Mouse (Mus musculus) MEL (cell line): ENCODE measurements around the gene Ubox5. TPM values are rescaled to one million over a fixed set of nuclear protein-coding genes. Genes with fewer than 3 reads are reported as not detected.

Source experiments
- DNase-seq: peaks from one replicate; pipeline ENCODE4 v3.0.0; 2011; ENCODE audit warnings: low read depth, low spot score
- H3K27ac ChIP-seq: 2 replicates; pipeline ENCODE4 v1.5.1; 2012; ENCODE audit warnings: low read depth, mild to moderate bottlenecking, control low read depth, low read length, moderate library complexity; ENCODE audit not compliant: control insufficient read depth
- H3K27me3 ChIP-seq, 2 experiments: fragments of 150-350 bp in 1 of 2; sonication (generic) in 1 of 2; 2 replicates each; pipeline ENCODE4 v1.6.1; 2012; ENCODE audit warnings: low read length in 2 of 2, mild to moderate bottlenecking in 2 of 2, improper control_type of control experiment in 1 of 2, moderate library complexity in 1 of 2; ENCODE audit not compliant: insufficient read depth in 2 of 2, control insufficient read depth in 1 of 2
- H3K36me3 ChIP-seq, 2 experiments: 2 replicates each; pipeline ENCODE4 v1.6.1; 2012 to 2014; ENCODE audit warnings: low read length in 2 of 2, improper control_type of control experiment in 1 of 2, inconsistent platforms in 1 of 2, mild to moderate bottlenecking in 1 of 2; ENCODE audit not compliant: insufficient read depth in 2 of 2, control insufficient read depth in 1 of 2
- H3K4me1 ChIP-seq, 2 experiments: fragments of 150-350 bp in 1 of 2; sonication (generic) in 1 of 2; 2 replicates each; pipeline ENCODE4 v1.6.1; 2012; ENCODE audit warnings: low read length in 2 of 2, improper control_type of control experiment in 1 of 2, mild to moderate bottlenecking in 1 of 2; ENCODE audit not compliant: insufficient read depth in 2 of 2, control insufficient read depth in 1 of 2
- H3K4me3 ChIP-seq, 2 experiments: fragments of 150-350 bp in 1 of 2; sonication (generic) in 1 of 2; 2 replicates each; pipeline ENCODE4 v1.5.1; 2012; ENCODE audit warnings: low read depth in 2 of 2, low read length in 2 of 2, mild to moderate bottlenecking in 2 of 2, moderate library complexity in 2 of 2, control low read depth in 1 of 2, improper control_type of control experiment in 1 of 2; ENCODE audit not compliant: control insufficient read depth in 1 of 2, insufficient read depth in 1 of 2
- H3K79me2 ChIP-seq: 2 replicates; pipeline ENCODE4 v1.6.1; 2012; ENCODE audit warnings: mild to moderate bottlenecking, low read length, moderate library complexity; ENCODE audit not compliant: control insufficient read depth, poor library complexity, insufficient read depth
- H3K9ac ChIP-seq: 2 replicates; pipeline ENCODE4 v1.6.1; 2012; ENCODE audit warnings: low read depth, mild to moderate bottlenecking, control low read depth, low read length, moderate library complexity; ENCODE audit not compliant: control insufficient read depth, poor library complexity, severe bottlenecking
- H3K9me3 ChIP-seq: fragments of 150-350 bp; sonication (generic); replicated peaks from 2 replicates; pipeline ENCODE4 v1.6.1; 2012; ENCODE audit warnings: mild to moderate bottlenecking, low read length, improper control_type of control experiment, moderate library complexity; ENCODE audit not compliant: insufficient read depth
- BHLHE40 ChIP-seq: IDR thresholded peaks from 2 replicates; pipeline ENCODE4 v1.6.1; 2012; ENCODE audit warnings: low read depth, mild to moderate bottlenecking, inconsistent platforms, low read length, improper control_type of control experiment, borderline replicate concordance
- CHD1 ChIP-seq: IDR thresholded peaks from 2 replicates; pipeline ENCODE4 v1.6.1; 2012; ENCODE audit warnings: low read depth, mild to moderate bottlenecking, inconsistent platforms, low read length, improper control_type of control experiment
- CHD2 ChIP-seq: IDR thresholded peaks from 2 replicates; pipeline ENCODE4 v1.6.1; 2011; ENCODE audit warnings: low read length, improper control_type of control experiment
- E2F4 ChIP-seq: IDR thresholded peaks from 2 replicates; pipeline ENCODE4 v1.6.1; 2011; ENCODE audit warnings: low read depth, low read length, improper control_type of control experiment, borderline replicate concordance
- ELF1 ChIP-seq: IDR thresholded peaks from 2 replicates; pipeline ENCODE4 v1.6.1; 2014; ENCODE audit warnings: low read depth, mild to moderate bottlenecking, inconsistent platforms, low read length, improper control_type of control experiment, moderate library complexity
- ETS1 ChIP-seq: IDR thresholded peaks from 2 replicates; pipeline ENCODE4 v1.6.1; 2012; ENCODE audit warnings: low read depth, mild to moderate bottlenecking, inconsistent platforms, low read length, improper control_type of control experiment, moderate library complexity
- GABPA ChIP-seq: IDR thresholded peaks from 2 replicates; pipeline ENCODE4 v1.6.1; 2012; ENCODE audit warnings: low read depth, mild to moderate bottlenecking, inconsistent platforms, low read length, improper control_type of control experiment, moderate library complexity
- GATA1 ChIP-seq: IDR thresholded peaks from 2 replicates; pipeline ENCODE4 v1.6.1; 2011; ENCODE audit warnings: low read depth, low read length, improper control_type of control experiment
- HCFC1 ChIP-seq: IDR thresholded peaks from 2 replicates; pipeline ENCODE4 v1.6.1; 2012; ENCODE audit warnings: low read depth, mild to moderate bottlenecking, inconsistent platforms, low read length, improper control_type of control experiment, moderate library complexity
- KAT2A ChIP-seq: conservative IDR thresholded peaks from 2 replicates; pipeline ENCODE4 v1.6.1; 2012; ENCODE audit warnings: low read depth, low read length, improper control_type of control experiment, inconsistent platforms
- MAFK ChIP-seq: IDR thresholded peaks from 2 replicates; pipeline ENCODE4 v1.6.1; 2011; ENCODE audit warnings: low read depth, mild to moderate bottlenecking, low read length, improper control_type of control experiment, borderline replicate concordance
- MAX ChIP-seq: IDR thresholded peaks from 2 replicates; pipeline ENCODE4 v1.6.1; 2011; ENCODE audit warnings: low read length, improper control_type of control experiment
- MEF2A ChIP-seq: IDR thresholded peaks from 2 replicates; pipeline ENCODE4 v1.6.1; 2014; ENCODE audit warnings: low read depth, mild to moderate bottlenecking, inconsistent platforms, low read length, improper control_type of control experiment; ENCODE audit not compliant: poor library complexity, insufficient replicate concordance, severe bottlenecking; ENCODE audit errors: extremely low read depth
- MXI1 ChIP-seq: IDR thresholded peaks from 2 replicates; pipeline ENCODE4 v1.6.1; 2011; ENCODE audit warnings: mild to moderate bottlenecking, low read depth, low read length, improper control_type of control experiment
- MYC ChIP-seq: IDR thresholded peaks from 2 replicates; pipeline ENCODE4 v1.6.1; 2011; ENCODE audit warnings: low read depth, mild to moderate bottlenecking, low read length, improper control_type of control experiment, moderate library complexity
- NELFE ChIP-seq: IDR thresholded peaks from 2 replicates; pipeline ENCODE4 v1.6.1; 2011; ENCODE audit warnings: low read depth, low read length, improper control_type of control experiment
- NRF1 ChIP-seq: IDR thresholded peaks from 2 replicates; pipeline ENCODE4 v1.6.1; 2014; ENCODE audit warnings: low read depth, mild to moderate bottlenecking, inconsistent platforms, low read length, improper control_type of control experiment, moderate library complexity; ENCODE audit not compliant: poor library complexity, insufficient read depth, severe bottlenecking
- POLR2A ChIP-seq, 2 experiments: IDR thresholded peaks; 2 replicates each; pipeline ENCODE4 v1.6.1; 2011 to 2012; ENCODE audit warnings: low read length in 2 of 2, mild to moderate bottlenecking in 2 of 2, control low read depth in 1 of 2, improper control_type of control experiment in 1 of 2, low read depth in 1 of 2, moderate library complexity in 1 of 2; ENCODE audit not compliant: control insufficient read depth in 1 of 2, insufficient read depth in 1 of 2, poor library complexity in 1 of 2
- POLR2AphosphoS5 ChIP-seq: IDR thresholded peaks from 2 replicates; pipeline ENCODE4 v1.6.1; 2012; ENCODE audit warnings: low read depth, borderline replicate concordance, mild to moderate bottlenecking, inconsistent platforms, low read length, moderate library complexity, mixed read lengths
- RAD21 ChIP-seq: IDR thresholded peaks from 2 replicates; pipeline ENCODE4 v1.6.1; 2011; ENCODE audit warnings: mild to moderate bottlenecking, low read depth, low read length, improper control_type of control experiment
- RCOR1 ChIP-seq: IDR thresholded peaks from 2 replicates; pipeline ENCODE4 v1.6.1; 2012; ENCODE audit warnings: low read depth, mild to moderate bottlenecking, inconsistent platforms, low read length, improper control_type of control experiment
- SIN3A ChIP-seq: IDR thresholded peaks from 2 replicates; pipeline ENCODE4 v1.6.1; 2012; ENCODE audit warnings: low read length, improper control_type of control experiment, inconsistent platforms
- SMC3 ChIP-seq: IDR thresholded peaks from 2 replicates; pipeline ENCODE4 v1.6.1; 2011; ENCODE audit warnings: low read depth, low read length, improper control_type of control experiment
- TAL1 ChIP-seq: IDR thresholded peaks from 2 replicates; pipeline ENCODE4 v1.6.1; 2012; ENCODE audit warnings: mild to moderate bottlenecking, inconsistent platforms, low read length, moderate library complexity, mixed read lengths
- TBP ChIP-seq: IDR thresholded peaks from 2 replicates; pipeline ENCODE4 v1.8.0; 2011; ENCODE audit warnings: low read depth, low read length, improper control_type of control experiment
- TCF12 ChIP-seq: IDR thresholded peaks from 2 replicates; pipeline ENCODE4 v1.6.1; 2014; ENCODE audit warnings: low read depth, mild to moderate bottlenecking, inconsistent platforms, low read length, improper control_type of control experiment, moderate library complexity
- UBTF ChIP-seq: IDR thresholded peaks from 2 replicates; pipeline ENCODE4 v1.6.1; 2012; ENCODE audit warnings: low read depth, mild to moderate bottlenecking, inconsistent platforms, low read length, improper control_type of control experiment, moderate library complexity, borderline replicate concordance; ENCODE audit not compliant: insufficient read depth
- USF1 ChIP-seq: IDR thresholded peaks from 2 replicates; pipeline ENCODE4 v1.6.1; 2014; ENCODE audit warnings: low read depth, mild to moderate bottlenecking, inconsistent platforms, low read length, improper control_type of control experiment, moderate library complexity
- USF2 ChIP-seq, 2 experiments: IDR thresholded peaks; 2 replicates each; pipeline ENCODE4 v1.6.1; 2011 to 2012; ENCODE audit warnings: improper control_type of control experiment in 2 of 2, low read length in 2 of 2, borderline replicate concordance in 1 of 2, inconsistent platforms in 1 of 2, low read depth in 1 of 2, mild to moderate bottlenecking in 1 of 2; ENCODE audit not compliant: insufficient read depth in 1 of 2
- ZC3H11A ChIP-seq: IDR thresholded peaks from 2 replicates; pipeline ENCODE4 v1.6.1; 2012; ENCODE audit warnings: low read depth, mild to moderate bottlenecking, inconsistent platforms, low read length, improper control_type of control experiment
- ZKSCAN1 ChIP-seq: IDR thresholded peaks from 2 replicates; pipeline ENCODE4 v1.6.1; 2012; ENCODE audit warnings: low read depth, mild to moderate bottlenecking, inconsistent platforms, low read length, improper control_type of control experiment, moderate library complexity
- ZNF384 ChIP-seq: IDR thresholded peaks from 2 replicates; pipeline ENCODE4 v1.6.1; 2012; ENCODE audit warnings: low read depth, mild to moderate bottlenecking, inconsistent platforms, low read length, improper control_type of control experiment
- polyA plus RNA-seq, 2 experiments: library from polyadenylated mRNA; stranded (reverse) in 1 of 2; unstranded in 1 of 2; fragments of >175 nt in 1 of 2; fragments of >200 nt in 1 of 2; gene quantifications; 2 replicates each; pipeline versions ENCODE4 v1.2.1 to v1.2.4; 2012; ENCODE audit warnings: low replicate concordance in 2 of 2, low read depth in 1 of 2; ENCODE audit not compliant: insufficient read length in 2 of 2, insufficient read depth in 1 of 2, missing spikeins in 1 of 2
- total RNA-seq: library from RNA; depleted of rRNA; stranded (reverse); fragments of 300-350 nt; gene quantifications from 2 replicates; pipeline ENCODE4 v1.2.3, GENCODE M21; 2012

Gene Ubox5
- total and polyA plus RNA-seq, 3 experiments: 5.4 to 11.2 TPM; not detected in 1

- TF ChIP-seq RCOR1 (no peak), CHD2 (no peak), UBTF (no peak), NRF1 (no peak), NELFE (no peak), BHLHE40 (peak; percentile 77), MAFK (no peak), ZKSCAN1 (no peak), POLR2A (IDR thresholded peaks at IDR 0.05; ENCODE audit: control insufficient read depth in 1 of 2, insufficient read depth in 1 of 2, low read depth in 1 of 2, low read length in 2 of 2, poor library complexity in 1 of 2) (no peak), ELF1 (no peak), MYC (peak; percentile 61; the same call in 1 of the 2 replicates), ZNF384 (no peak), MEF2A (no peak), GABPA (no peak), CHD1 (no peak), GATA1 (no peak), RAD21 (no peak), TAL1 (no peak), MXI1 (peak; percentile 71), SIN3A (no peak), USF2 (IDR thresholded peaks at IDR 0.05; ENCODE audit: borderline replicate concordance in 1 of 2, insufficient read depth in 1 of 2, low read depth in 1 of 2, low read length in 2 of 2) (no peak), KAT2A (no peak), USF1 (peak; percentile 72; the same call in 1 of the 2 replicates), TCF12 (no peak), POLR2AphosphoS5 (no peak), ZC3H11A (no peak), MAX (peak; percentile 55; the same call in 1 of the 2 replicates), E2F4 (no peak), ETS1 (no peak), TBP (no peak), HCFC1 (no peak), SMC3 (no peak)
- no peaks in the 10 kb centered on the region for H3K27me3 ChIP-seq
- H3K9me3 ChIP-seq: no peaks in the 10 kb centered on the region
- H3K4me3 ChIP-seq: no peak overlapping the region
- H3K36me3 ChIP-seq: 0 out of 4 replicates have a peak, but pooled peaks cover 0 to 2% of the 10 kb centered on the region in 2 experiments
- H3K4me1 ChIP-seq: peaks cover 0 to 10% of the 10 kb centered on the region in 2 experiments; a peak in 1 of 4 replicates
- no peaks in the 10 kb centered on the region for H3K79me2 ChIP-seq
- peak; percentile 37 for DNase-seq
- H3K9ac ChIP-seq: no peak overlapping the region
- no peak overlapping the region for H3K27ac ChIP-seq
Measured at GRCm38 (mm10) chr2:130579791-130580190, 50.0 kb downstream of the Ubox5 start.
